Mouse (Mus musculus): ENCODE results near the gene Ranbp17.

Gene Ranbp17

DNA sequence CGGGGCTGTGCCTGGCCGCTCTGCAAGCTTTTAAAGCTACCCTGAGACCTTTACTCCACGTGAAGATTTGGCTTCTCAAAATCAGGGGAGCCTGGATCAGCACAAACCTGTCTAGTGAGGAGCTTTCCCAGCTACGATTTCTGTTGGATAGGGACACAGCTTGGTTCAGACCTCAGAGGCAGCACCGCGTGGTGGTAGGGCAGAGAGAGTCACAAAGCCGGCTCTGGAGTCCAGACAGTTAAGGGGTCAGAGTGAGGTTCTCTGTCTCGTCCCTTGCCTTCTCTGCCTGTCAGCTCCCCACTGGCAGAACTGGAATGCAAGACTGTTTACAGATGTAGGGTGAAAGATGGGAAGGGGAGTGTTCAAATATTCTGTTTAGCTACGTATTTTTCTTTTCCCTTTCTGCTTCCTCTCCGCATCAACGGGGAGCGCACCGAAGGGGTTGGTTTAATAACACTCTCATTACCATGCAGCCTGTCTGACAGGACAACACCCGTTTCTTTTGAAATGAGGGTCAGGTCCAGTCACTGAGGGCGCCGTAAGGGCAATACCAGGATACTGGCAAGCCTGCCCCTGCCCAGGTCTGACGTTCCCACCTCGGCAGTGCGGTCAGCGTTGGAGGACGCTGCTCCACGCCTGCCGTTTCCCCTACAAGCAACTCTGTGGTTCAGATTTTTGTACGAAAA lies 317.0 kb downstream of the Ranbp17 start:
- DNase-seq (ENCODE audit: low spot score): no peak

DNA sequence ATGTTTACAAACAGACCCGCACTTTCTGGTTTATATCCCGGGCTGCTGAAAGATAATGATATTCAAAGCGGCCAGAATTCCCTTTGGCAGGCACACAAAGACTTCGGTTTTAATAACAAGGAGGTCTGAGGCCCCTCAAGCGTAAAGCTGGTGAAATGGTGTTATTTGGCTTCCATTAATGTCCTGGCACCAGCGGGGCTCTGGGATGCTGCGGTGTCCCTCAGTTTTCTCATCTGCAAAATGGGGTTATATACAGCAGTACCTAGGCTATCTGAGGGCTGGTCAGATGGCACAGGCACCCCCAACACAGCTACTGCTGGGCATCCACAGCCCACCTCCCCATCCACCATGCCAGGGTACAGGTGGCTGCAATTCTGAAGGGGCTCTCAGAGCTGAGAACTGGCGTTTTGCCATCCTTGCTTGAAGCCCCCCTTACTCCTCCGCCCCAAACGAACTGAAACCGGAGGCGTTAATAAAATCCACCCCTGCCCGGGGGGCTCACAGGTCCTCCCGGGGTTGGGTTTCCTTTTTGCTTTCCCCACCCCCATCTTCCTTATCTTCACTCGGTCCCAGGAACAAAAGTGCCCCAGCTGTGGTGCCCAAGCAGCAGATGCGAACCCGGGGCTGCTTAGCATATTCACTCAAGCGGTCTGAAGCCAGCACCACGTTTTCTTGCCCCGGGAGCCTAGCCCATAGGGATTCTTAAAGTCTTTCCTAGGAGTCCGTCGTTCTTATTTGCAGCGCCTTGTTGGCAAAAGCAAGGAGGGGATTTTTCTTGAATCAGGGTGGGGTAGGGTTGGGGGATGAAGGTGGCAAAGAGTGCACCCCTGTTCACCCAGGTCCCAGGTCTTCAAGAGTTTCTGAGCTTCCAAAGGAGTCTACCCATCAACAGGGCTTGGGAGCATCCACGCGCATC lies 317.8 kb downstream of the Ranbp17 start:
- no peak for DNase-seq (ENCODE audit: low spot score)

DNA sequence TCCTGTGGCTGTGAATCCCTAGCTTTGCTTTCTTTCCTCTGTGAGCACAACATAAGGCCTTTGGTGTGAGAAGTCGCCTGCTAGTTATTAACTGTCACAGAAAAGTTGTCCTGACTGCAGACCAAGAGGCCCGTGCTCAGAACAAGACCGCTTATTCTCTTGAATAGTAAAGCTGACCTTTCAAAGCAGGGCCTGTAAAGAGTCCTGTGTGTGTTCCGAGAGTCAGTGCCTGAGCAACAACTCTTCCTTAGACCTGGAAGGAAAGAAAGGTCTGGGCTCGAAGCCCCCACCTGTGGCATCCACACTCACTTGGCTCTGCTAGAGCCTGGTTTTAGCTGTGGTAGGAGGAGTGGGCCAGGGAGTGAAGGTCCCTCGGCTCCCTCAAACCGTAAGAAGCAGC lies 318.5 kb downstream of the Ranbp17 start:
- no peak for DNase-seq (ENCODE audit: low spot score)

DNA sequence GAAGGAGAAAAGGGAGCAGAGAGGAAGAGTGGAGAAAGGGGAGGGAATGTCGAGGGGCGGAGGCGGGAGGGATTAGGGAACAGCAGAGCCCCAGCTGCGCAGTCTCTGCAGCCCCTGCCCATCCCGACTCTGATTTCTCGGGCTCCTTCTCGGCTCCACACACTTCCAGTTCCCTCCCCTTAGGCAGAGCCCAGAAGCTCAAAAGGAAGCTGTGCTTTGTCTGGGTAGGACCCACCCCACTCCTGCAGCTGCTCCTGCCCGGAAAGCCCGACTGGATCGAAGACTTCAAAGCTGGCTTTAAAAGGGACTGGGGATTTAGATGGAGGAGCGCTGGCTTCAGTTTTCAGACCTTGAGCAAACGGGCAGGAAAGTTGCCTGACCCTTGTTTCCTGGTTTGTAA lies 319.9 kb downstream of the Ranbp17 start:
- DNase-seq (ENCODE audit: low spot score): no peak

DNA sequence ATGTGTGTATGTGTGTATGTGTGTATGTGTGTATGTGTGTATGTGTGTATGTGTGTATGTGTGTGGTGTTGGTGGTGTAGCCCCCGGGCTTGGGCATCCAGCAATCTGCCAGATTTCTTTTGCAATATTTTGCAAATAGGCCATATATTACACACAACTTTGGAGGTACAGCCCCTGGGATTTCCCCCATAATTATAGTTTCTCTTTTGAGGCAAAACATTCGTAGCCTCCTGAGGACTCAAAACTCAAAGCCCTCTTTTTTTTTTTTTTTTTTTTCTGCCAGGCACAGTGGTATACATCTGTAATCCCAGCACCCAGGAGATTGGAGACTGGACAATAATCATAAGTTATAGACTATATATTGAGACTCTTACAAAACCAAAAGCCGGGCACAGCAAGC lies 331.7 kb downstream of the Ranbp17 start:
- no peak for DNase-seq (ENCODE audit: low spot score)

DNA sequence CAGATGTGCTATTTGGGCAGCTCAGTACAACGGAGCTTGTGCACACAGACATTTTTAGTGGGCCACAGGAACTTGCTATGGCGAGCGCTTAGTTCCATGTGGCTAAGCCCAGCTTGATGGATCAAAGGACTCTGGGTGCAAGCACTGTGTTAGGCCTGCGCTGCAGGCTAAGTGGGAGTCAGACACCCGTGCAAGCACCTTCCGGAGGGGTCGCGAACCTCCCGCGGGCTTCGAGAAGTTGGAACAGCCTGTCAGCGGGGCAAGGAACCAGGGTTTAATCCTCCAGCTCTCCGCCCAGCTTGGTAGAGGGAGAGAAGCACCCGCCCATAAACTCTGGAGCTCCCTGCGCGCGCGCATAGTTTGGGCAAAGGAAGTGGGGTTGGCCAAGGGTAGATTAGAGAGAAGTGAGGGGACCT lies 332.8 kb downstream of the Ranbp17 start:
- no peak for DNase-seq (ENCODE audit: low spot score)

DNA sequence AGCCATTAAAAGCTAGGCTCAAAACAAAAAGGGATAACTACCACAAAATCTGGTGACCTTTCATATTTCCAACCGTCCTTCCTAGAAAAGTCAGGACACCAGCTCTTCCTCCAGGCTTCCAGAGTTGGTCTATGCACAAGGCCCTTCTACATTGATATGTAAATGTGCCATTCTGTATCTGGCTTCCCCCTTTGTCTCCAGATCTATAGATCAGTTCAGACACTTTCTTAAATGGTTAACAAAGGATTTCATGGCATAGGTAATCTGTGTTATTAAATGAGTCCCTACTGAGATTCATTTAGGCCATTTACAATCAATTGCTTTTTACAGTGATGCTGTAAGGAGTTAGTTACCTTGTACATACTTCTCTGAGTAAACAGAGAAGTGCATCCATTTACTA lies 333.7 kb downstream of the Ranbp17 start:
- DNase-seq (ENCODE audit: low spot score): no peak

DNA sequence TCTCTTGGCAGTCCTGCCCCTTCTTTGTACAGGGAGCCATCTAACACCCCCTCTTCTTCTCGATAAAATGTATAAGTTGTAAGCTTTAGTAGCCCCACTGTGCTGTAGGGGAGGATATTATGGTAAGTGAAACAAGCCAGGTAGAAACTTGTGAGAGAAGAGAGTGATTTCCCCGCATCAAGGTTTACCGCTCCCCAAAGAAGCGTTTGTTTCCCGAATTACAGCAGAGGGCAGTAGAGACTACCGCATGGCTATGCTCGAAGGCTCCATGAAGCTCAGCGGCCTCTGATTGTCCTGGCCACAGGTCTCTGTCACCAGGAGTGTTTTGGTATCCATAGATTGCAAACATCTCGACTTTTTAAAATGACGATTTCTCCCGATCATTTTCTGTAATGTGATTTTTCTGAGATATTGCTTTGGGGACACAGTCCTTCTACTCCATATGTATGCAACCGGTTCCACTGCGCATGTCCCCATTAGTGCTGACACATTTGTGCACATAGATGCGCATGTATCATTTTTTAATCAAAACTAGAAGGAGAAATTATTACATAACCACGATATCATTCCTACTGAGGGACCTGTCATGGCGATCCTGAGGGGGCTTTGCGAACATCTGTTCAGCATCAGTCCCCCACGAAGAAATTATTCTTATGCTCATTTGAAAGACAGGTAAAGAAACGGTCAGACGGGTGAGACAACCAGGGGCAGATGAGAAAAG lies 336.9 kb downstream of the Ranbp17 start:
- no peak for DNase-seq (ENCODE audit: low spot score)

DNA sequence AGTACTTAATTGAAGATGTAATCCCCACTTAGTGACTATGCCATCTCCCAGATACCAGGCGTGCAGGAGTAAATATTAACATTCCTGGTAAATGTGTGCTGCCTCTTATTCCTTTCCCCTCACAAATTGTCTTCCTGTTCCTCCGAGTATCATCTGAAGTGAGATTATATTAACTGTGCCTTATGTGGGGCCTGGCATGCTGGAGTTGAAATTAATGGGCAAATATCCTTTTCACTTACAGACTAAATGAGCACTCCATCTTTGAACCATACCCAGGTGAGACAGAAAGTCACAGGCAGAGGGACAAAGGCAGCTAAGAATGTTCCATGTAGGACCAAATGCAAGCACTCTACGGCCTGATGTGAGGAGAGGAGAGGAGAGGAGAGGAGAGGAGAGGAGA lies 337.8 kb downstream of the Ranbp17 start:
- no peak for DNase-seq (ENCODE audit: low spot score)

DNA sequence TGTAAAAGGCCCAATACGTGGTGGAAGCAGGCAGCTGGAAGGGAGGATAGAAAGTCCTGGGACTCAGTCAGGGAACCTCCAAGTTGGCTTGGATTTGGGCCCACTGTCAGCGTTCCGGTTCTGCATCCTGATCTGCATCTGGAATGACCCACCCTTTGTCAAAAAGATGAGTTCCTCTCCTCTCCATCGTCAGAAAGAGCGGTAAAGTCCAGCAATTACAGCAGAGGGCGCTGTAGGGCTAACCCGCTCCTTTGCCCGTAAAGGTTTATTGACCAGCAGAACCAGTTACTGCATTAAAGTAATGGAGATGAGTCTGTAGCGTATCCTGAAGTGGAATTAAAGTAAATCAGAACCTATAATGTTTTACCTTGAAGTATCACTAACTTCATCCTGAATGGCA lies 343.1 kb downstream of the Ranbp17 start:
- peak; percentile 58 for DNase-seq (ENCODE audit: low spot score)

DNA sequence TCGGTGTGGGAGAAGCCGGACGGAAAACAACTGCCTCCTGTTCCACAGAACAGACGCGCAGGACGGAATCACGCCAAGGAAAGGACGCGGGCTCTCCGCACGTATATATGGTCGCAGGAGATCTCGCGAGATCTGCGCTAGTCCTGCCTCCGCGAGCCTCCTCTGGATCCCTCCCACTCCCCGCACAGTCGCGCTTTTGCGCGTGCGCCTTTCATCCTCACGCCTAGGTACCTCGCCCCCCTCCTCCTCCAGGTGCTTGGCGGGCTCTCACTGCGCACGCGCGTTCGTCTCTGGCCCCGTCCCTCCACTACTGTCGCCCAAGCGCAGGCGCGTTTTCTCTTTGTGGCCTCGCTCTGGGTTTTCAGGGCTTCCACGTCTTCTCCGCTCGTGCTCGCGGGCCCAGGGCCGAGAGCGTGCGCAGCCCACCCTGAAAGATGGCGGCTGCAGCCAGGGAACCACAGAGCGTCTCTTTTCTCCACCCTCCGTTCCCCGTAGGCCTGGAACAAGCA lies 350.5 kb downstream of the Ranbp17 start, which contains the start of gene Npm1:
Npm1 (minus strand) TSS at position 209 of the 509 bp plus-strand sequence.
- DNase-seq (ENCODE audit: low spot score): peak; percentile 100

DNA sequence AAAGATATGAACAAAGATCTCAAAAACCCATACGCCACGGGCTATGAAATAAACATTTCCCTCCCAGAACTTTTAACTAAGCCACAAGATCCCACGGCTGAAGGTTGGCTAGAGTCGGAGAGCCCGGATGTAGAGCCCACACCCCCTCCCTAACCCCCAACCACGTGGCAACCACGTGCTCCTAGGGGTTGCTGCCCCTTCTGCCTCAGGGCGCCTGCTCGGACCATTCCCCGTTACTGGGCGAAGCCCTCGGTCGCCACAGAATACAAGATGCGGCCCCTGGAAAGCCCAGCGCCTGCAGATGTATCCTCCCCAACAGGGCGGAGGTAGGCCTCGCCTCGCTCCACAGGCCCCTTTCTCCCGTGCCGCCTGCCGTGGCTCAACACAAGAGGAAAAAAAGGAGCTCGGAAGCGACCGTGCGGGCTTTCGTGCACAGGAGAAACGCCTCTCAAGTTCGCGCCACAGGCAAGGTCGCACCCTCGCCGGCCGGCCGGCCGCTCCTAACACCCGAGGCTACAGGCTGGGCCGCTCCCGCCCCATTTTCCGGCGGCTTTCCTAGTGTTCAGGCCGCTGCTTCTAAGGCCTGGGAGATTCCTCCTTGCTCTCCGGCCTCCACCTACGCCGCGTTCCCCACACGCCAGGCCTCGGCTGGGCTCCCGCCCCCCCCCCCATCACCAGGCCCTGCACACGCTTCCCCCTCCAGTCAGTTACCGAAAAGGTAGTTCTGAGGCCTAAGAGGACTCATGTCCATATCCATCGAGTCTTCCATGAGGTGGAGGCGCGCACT lies 351.1 kb downstream of the Ranbp17 start:
- peak; percentile 80 for DNase-seq (ENCODE audit: low spot score)
